Mouse (Mus musculus) liver, adult 2 months (tissue): ENCODE data around the gene Desi2.

Experiments used
- CTCF ChIP-seq: fragments of 200-500 bp; IDR thresholded peaks from 2 replicates; pipeline ENCODE4 v1.5.1; 2011; ENCODE audit warnings: low read depth, low read length, control low read depth
- POLR2A ChIP-seq: fragments of 200-500 bp; IDR thresholded peaks from 2 replicates; pipeline ENCODE4 v1.6.1; 2011; ENCODE audit warnings: low read length, control low read depth; ENCODE audit not compliant: insufficient read depth; ENCODE audit errors: extremely low read depth

DNA sequence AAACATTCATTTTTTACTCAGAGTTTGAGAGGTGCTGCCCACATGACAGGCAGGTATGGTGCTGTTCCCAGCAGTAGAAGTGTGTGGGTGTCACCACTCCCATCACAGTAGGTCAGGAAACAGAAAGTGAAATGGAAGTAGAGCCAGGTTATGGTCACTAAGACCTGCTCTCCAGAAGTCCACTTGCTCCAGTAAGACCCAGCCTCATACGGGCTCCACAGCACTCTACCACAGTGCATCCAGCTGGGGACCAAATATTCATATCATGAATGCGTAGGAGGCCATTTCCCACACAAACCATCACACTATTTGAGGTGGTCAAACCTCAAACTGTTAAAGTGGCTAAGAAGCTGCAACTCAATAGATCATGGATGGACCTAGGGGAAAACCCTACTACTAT, 5.0 kb upstream of the Desi2 start:
- TF ChIP-seq CTCF = no peak
- no peak for TF ChIP-seq POLR2A
